Mouse (Mus musculus): Measurements from ENCODE around the gene Rbm26.

DNA sequence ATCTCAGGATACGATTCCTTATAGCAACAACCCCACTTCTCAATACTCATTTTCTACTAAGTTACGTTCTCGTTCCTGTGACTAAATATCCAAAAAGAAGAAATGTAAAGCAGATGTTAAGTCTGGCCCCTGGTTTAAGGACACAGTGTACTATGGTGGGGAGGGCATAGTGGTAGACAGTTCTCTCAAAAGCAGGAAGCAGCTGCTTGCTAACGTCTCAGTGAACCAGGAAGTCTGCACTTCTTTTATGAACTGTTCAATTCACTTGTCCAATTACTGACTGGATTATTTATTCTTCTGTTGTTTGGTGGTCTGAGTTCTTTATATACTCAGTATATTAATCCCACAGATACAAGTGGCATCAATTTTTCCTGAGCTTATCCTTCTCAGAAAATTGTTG, 12.3 kb downstream of the Rbm26 start:
- TF ChIP-seq POLR2A (IDR thresholded peaks at IDR 0.05; ENCODE audit: control insufficient read depth, extremely low read depth, insufficient read depth, low read length, poor library complexity) (no peak), CTCF (IDR thresholded peaks at IDR 0.05; ENCODE audit: borderline replicate concordance, control insufficient read depth, extremely low read depth, insufficient read depth, low read length, poor library complexity) (no peak)
